Mouse (Mus musculus): ENCODE measurements at regions not wholly inside any gene's neighbourhood (a gene's known extent, or its start where the extent isn't known, plus 50 kb on each side); places are given as distances from the start of the nearest gene placed in this dataset.

- Histone ChIP-seq H3K36me3 (replicated peaks in 1 of 2; ENCODE audit: control insufficient read depth in 1 of 2, insufficient read depth in 1 of 2, low read length in 1 of 2) (no peaks in the 10 kb centered on the region), H3K79me2 (replicated peaks; ENCODE audit: control insufficient read depth, extremely low read depth, insufficient read depth, poor library complexity, severe bottlenecking) (no peaks in the 10 kb centered on the region), H3K9me3 (replicated peaks; ENCODE audit: low read length) (no peaks in the 10 kb centered on the region), H3K4me3 (replicated peaks in 1 of 3; ENCODE audit: low read depth in 2 of 3, low read length in 2 of 3, poor library complexity in 1 of 3) (no peak overlapping the region), H3K4me1 (ENCODE audit: control insufficient read depth in 1 of 2, insufficient read depth in 2 of 2) (peaks cover 13 to 32% of the 10 kb centered on the region in 2 experiments), H3K27ac (ENCODE audit: insufficient read depth, low read depth) (no peak overlapping the region), H3K4me2 (ENCODE audit: insufficient read depth, low read depth, poor library complexity, severe bottlenecking) (no peak overlapping the region), H3K27me3 (replicated peaks) (no peaks in the 10 kb centered on the region), H3K9ac (ENCODE audit: insufficient read depth, low read depth) (no peak overlapping the region)
- in situ Hi-C loops (cut with MboI; ENCODE audit: low pct_ligation_motif_present, low pct_unique_long_range_greater_than_20kb, low sequenced_read_pairs): no loop called here
- DNase-seq (ENCODE audit: extremely low read depth): no peak
- no peak for TF ChIP-seq MAZ (IDR thresholded peaks at IDR 0.05; ENCODE audit: low read depth, low read length)
- TF ChIP-seq ZNF384 (IDR thresholded peaks at IDR 0.05; ENCODE audit: low read depth, low read length): no peak
- no peak for TF ChIP-seq NRF1 (IDR thresholded peaks at IDR 0.05; ENCODE audit: low read depth, low read length)
- dilution Hi-C loops (cut with MboI; ENCODE audit: extremely low pct_ligation_motif_present, extremely low pct_unique_long_range_greater_than_20kb, low sequenced_read_pairs): no loop called here
Measured at GRCm38 (mm10) chr2:51758093-51758492, 130.8 kb downstream of the Tas2r134 start.

GRCm38 (mm10) chr2:51762866-51763265, 135.6 kb downstream of the Tas2r134 start:
- dilution Hi-C loops (cut with MboI; ENCODE audit: extremely low pct_ligation_motif_present, extremely low pct_unique_long_range_greater_than_20kb, low sequenced_read_pairs): no loop called here
- Histone ChIP-seq H3K27ac (ENCODE audit: insufficient read depth, low read depth) (no peak overlapping the region), H3K79me2 (replicated peaks; ENCODE audit: control insufficient read depth, extremely low read depth, insufficient read depth, poor library complexity, severe bottlenecking) (no peaks in the 10 kb centered on the region), H3K4me2 (ENCODE audit: insufficient read depth, low read depth, poor library complexity, severe bottlenecking) (no peak overlapping the region), H3K9ac (ENCODE audit: insufficient read depth, low read depth) (no peak overlapping the region), H3K9me3 (replicated peaks; ENCODE audit: low read length) (no peaks in the 10 kb centered on the region), H3K4me3 (replicated peaks in 1 of 3; ENCODE audit: low read depth in 2 of 3, low read length in 2 of 3, poor library complexity in 1 of 3) (no peak overlapping the region), H3K4me1 (ENCODE audit: control insufficient read depth in 1 of 2, insufficient read depth in 2 of 2) (peaks cover 0 to 10% of the 10 kb centered on the region in 2 experiments; a peak in 2 of 4 replicates), H3K36me3 (replicated peaks in 1 of 2; ENCODE audit: control insufficient read depth in 1 of 2, insufficient read depth in 1 of 2, low read length in 1 of 2) (no peaks in the 10 kb centered on the region), H3K27me3 (replicated peaks) (no peaks in the 10 kb centered on the region)
- DNase-seq (ENCODE audit: extremely low read depth): no peak
- in situ Hi-C loops (cut with MboI; ENCODE audit: low pct_ligation_motif_present, low pct_unique_long_range_greater_than_20kb, low sequenced_read_pairs): no loop called here
- TF ChIP-seq POLR2AphosphoS2 (IDR thresholded peaks at IDR 0.05; ENCODE audit: low read depth, low read length) (no peak), SIN3A (IDR thresholded peaks at IDR 0.05; ENCODE audit: low read length) (no peak), NELFE (IDR thresholded peaks at IDR 0.05; ENCODE audit: low read depth, low read length) (no peak), SMC3 (IDR thresholded peaks at IDR 0.05; ENCODE audit: low read depth, low read length) (no peak), TBP (conservative IDR thresholded peaks at IDR 0.05; ENCODE audit: low read depth, low read length) (no peak), IRF4 (IDR thresholded peaks at IDR 0.05; ENCODE audit: low read depth, low read length) (no peak), PAX5 (IDR thresholded peaks at IDR 0.05; ENCODE audit: low read length) (no peak), JUND (conservative IDR thresholded peaks at IDR 0.05; ENCODE audit: low read depth, low read length) (no peak), CHD1 (IDR thresholded peaks at IDR 0.05; ENCODE audit: low read depth, low read length) (no peak), USF2 (conservative IDR thresholded peaks at IDR 0.05; ENCODE audit: low read depth, low read length) (no peak)

GRCm38 (mm10) chr2:51767507-51768135, 140.3 kb downstream of the Tas2r134 start:
- no peak for DNase-seq (ENCODE audit: extremely low read depth)
- Histone ChIP-seq H3K4me3 (replicated peaks in 1 of 3; ENCODE audit: low read depth in 2 of 3, low read length in 2 of 3, poor library complexity in 1 of 3) (no peak overlapping the region), H3K9me3 (replicated peaks; ENCODE audit: low read length) (no peaks in the 10 kb centered on the region), H3K79me2 (replicated peaks; ENCODE audit: control insufficient read depth, extremely low read depth, insufficient read depth, poor library complexity, severe bottlenecking) (no peaks in the 10 kb centered on the region), H3K4me2 (ENCODE audit: insufficient read depth, low read depth, poor library complexity, severe bottlenecking) (no peak overlapping the region), H3K27me3 (replicated peaks) (no peaks in the 10 kb centered on the region), H3K4me1 (ENCODE audit: control insufficient read depth in 1 of 2, insufficient read depth in 2 of 2) (peaks cover 2 to 36% of the 10 kb centered on the region in 2 experiments; a peak in 3 of 4 replicates), H3K9ac (ENCODE audit: insufficient read depth, low read depth) (no peak overlapping the region), H3K27ac (ENCODE audit: insufficient read depth, low read depth) (no peak overlapping the region), H3K36me3 (replicated peaks in 1 of 2; ENCODE audit: control insufficient read depth in 1 of 2, insufficient read depth in 1 of 2, low read length in 1 of 2) (no peaks in the 10 kb centered on the region)
- no peak for TF ChIP-seq BHLHE40 (IDR thresholded peaks at IDR 0.05; ENCODE audit: low read depth, low read length)
- TF ChIP-seq PAX5 (IDR thresholded peaks at IDR 0.05; ENCODE audit: low read length): no peak
- no peak for TF ChIP-seq KAT2A (IDR thresholded peaks at IDR 0.05; ENCODE audit: insufficient replicate concordance, low read length)
- TF ChIP-seq RCOR1 (conservative IDR thresholded peaks at IDR 0.05; ENCODE audit: low read depth, low read length): no peak
- no peak for TF ChIP-seq MAFK (IDR thresholded peaks at IDR 0.05; ENCODE audit: insufficient replicate concordance, low read length)
- TF ChIP-seq MEF2A (IDR thresholded peaks at IDR 0.05; ENCODE audit: borderline replicate concordance, low read depth, low read length): no peak
- no peak for TF ChIP-seq IRF4 (IDR thresholded peaks at IDR 0.05; ENCODE audit: low read depth, low read length)
- no peak for TF ChIP-seq SIN3A (IDR thresholded peaks at IDR 0.05; ENCODE audit: low read length)
- no peak for TF ChIP-seq MAX (IDR thresholded peaks at IDR 0.05; ENCODE audit: low read length)
- TF ChIP-seq EP300 (IDR thresholded peaks at IDR 0.05; ENCODE audit: low read length): no peak
- TF ChIP-seq MAZ (IDR thresholded peaks at IDR 0.05; ENCODE audit: low read depth, low read length): no peak
- dilution Hi-C loops (cut with MboI; ENCODE audit: extremely low pct_ligation_motif_present, extremely low pct_unique_long_range_greater_than_20kb, low sequenced_read_pairs): no loop called here
- in situ Hi-C loops (cut with MboI; ENCODE audit: low pct_ligation_motif_present, low pct_unique_long_range_greater_than_20kb, low sequenced_read_pairs): no loop called here
